Mouse (Mus musculus) neural tube, embryonic 11.5 days (tissue): ENCODE results near the gene Crim1. TPM values are rescaled to one million over a fixed set of nuclear protein-coding genes. Genes with fewer than 3 reads are reported as not detected.
A peak's percentile ranks its signal among the peaks of the same experiment; 100 is the strongest.

Experiments used
- ATAC-seq: fragments of 200-750 bp; cut with Nextera tagmentation; 2 replicates; pipeline ENCODE4 v1.8.0; 2017; ENCODE audit warnings: moderate number of reproducible peaks, mild to moderate bottlenecking, moderate TSS enrichment, moderate library complexity; ENCODE audit not compliant: insufficient read depth, low FRiP score, low TSS enrichment
- DNase-seq: peaks from one replicate; pipeline ENCODE4 v3.0.0-alpha.2; 2015; ENCODE audit warnings: low spot score
- H3K27ac ChIP-seq: fragments of 300-500 bp; sonication (generic); 2 replicates; pipeline ENCODE4 v1.5.1; 2014; ENCODE audit warnings: low read depth, mild to moderate bottlenecking, low read length
- H3K27me3 ChIP-seq: fragments of 300-500 bp; sonication (generic); 2 replicates; pipeline ENCODE4 v1.6.1; 2014; ENCODE audit warnings: mild to moderate bottlenecking, low read length, mixed read lengths; ENCODE audit not compliant: control insufficient read depth, insufficient read depth
- H3K36me3 ChIP-seq: fragments of 300-500 bp; sonication (generic); 2 replicates; pipeline ENCODE4 v1.6.1; 2014; ENCODE audit warnings: mild to moderate bottlenecking, low read length, moderate library complexity, mixed read lengths; ENCODE audit not compliant: control insufficient read depth, insufficient read depth
- H3K4me1 ChIP-seq: fragments of 300-500 bp; sonication (generic); 2 replicates; pipeline ENCODE4 v1.6.1; 2014; ENCODE audit warnings: low read length, mixed read lengths; ENCODE audit not compliant: control insufficient read depth, insufficient read depth
- H3K4me2 ChIP-seq: fragments of 300-500 bp; sonication (generic); 2 replicates; pipeline ENCODE4 v1.6.1; 2014; ENCODE audit warnings: low read depth, mild to moderate bottlenecking, moderate library complexity
- H3K4me3 ChIP-seq: fragments of 300-500 bp; sonication (generic); 2 replicates; pipeline ENCODE4 v1.5.1; 2014; ENCODE audit warnings: low read depth, low read length
- H3K9ac ChIP-seq: fragments of 300-500 bp; sonication (generic); 2 replicates; pipeline ENCODE4 v1.6.1; 2014; ENCODE audit warnings: mild to moderate bottlenecking, low read length
- H3K9me3 ChIP-seq: fragments of 300-500 bp; sonication (generic); 2 replicates; pipeline ENCODE4 v1.6.1; 2016; ENCODE audit warnings: low read length; ENCODE audit not compliant: control insufficient read depth
- WGBS: fragments of 180-500 bp; shearing (Covaris S2); extraction: QIAGEN DNeasy Blood & Tissue Kit; methylation state at CpG from one replicate; pipeline ENCODE4 v1.1.7; 2014; 5-methylcytosine and 5-hydroxymethylcytosine counted together
- polyA plus RNA-seq: library from polyadenylated mRNA; unstranded; fragments of >200 nt; fragmentation: Nextera tagmentation; extraction: Ambion mirVana; gene quantifications from 2 replicates; pipeline ENCODE4 v1.2.1, GENCODE M21; 2014

Crim1 gene
- polyA plus RNA-seq, 1 experiment from 2014 or later, result 5.6 TPM

DNA sequence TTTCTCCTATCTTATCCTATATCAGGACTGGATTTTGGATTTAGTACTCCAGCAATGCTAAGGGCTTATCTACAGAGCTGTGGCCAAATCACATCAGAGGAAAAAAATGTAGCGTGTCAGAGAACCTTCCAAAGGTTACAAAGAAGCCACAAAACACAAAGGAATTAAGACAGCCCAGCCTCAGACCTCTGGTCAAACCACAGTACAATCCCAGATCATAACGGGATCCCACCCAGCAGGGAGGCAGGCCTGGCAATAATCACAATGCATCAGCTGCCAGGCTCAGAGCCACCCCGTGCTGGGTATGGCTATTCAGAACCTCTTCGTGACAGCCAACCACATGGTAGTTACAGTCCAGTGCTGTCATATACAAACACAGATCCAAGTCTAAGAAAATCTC is 201.7 kb downstream of the Crim1 start:
- H3K4me2 ChIP-seq, result no peak overlapping the region
- 66% methylated on average over 4 of the region's 4 CpGs for WGBS
- H3K9me3 ChIP-seq, result no peaks in the 10 kb centered on the region
- ATAC-seq, result no peak
- no peaks in the 10 kb centered on the region for H3K36me3 ChIP-seq
- no peak overlapping the region for H3K4me3 ChIP-seq
- H3K27me3 ChIP-seq, result no peaks in the 10 kb centered on the region
- H3K9ac ChIP-seq, result no peak overlapping the region
- no peaks in the 10 kb centered on the region for H3K4me1 ChIP-seq
- DNase-seq, result no peak
- H3K27ac ChIP-seq, result no peak overlapping the region

DNA sequence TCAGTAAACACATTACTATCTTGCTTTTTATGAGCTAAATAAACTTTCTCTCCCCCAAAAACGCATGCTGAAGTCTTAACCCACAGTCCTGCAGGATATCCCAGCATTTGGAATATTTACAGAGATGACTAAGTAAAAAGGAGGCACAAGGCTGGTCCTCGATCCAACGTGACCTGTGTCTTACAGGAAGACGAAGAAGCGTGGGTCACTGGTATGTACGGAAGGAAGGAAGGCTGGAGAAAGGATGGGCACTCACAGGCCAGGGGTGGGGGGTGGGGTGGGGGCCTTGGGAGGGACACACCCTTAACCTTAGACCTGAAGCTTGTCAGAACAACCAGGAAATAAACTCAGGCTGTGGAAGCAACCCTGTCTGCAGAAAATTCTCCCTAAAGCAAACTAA is 202.1 kb downstream of the Crim1 start:
- H3K4me2 ChIP-seq, result no peak overlapping the region
- no peak overlapping the region for H3K9ac ChIP-seq
- no peak overlapping the region for H3K27ac ChIP-seq
- no peaks in the 10 kb centered on the region for H3K36me3 ChIP-seq
- ATAC-seq (no peak), DNase-seq (no peak)
- WGBS, result 87% methylated on average over 6 of the region's 6 CpGs
- H3K4me1 ChIP-seq, result no peaks in the 10 kb centered on the region
- no peak overlapping the region for H3K4me3 ChIP-seq
- no peaks in the 10 kb centered on the region for H3K27me3 ChIP-seq
- no peaks in the 10 kb centered on the region for H3K9me3 ChIP-seq

DNA sequence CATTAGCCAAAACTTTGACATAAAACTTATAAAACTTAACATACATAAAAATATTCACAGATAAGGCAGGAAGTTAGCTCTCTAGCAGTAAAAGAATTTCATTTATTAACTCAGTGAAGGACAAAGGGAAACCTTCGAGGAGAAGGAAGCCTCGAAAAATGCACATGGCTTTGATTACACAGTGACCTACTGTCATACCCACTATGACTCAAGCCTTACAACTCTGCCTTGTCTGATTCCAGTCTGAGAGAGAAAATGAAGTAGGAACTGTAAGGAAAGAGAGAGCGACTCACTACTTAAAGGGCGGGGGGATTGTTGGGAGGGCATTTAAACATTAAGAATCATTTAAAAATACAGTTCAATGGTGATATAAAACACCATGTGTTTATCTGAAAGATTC is 203.2 kb downstream of the Crim1 start:
- Histone ChIP-seq H3K4me3 (no peak overlapping the region), H3K27ac (no peak overlapping the region), H3K9ac (no peak overlapping the region), H3K4me1 (no peaks in the 10 kb centered on the region), H3K36me3 (no peaks in the 10 kb centered on the region), H3K27me3 (no peaks in the 10 kb centered on the region), H3K4me2 (no peak overlapping the region), H3K9me3 (no peaks in the 10 kb centered on the region)
- WGBS, result 87% methylated on average over 4 of the region's 4 CpGs
- no peak for DNase-seq
- ATAC-seq, result no peak

DNA sequence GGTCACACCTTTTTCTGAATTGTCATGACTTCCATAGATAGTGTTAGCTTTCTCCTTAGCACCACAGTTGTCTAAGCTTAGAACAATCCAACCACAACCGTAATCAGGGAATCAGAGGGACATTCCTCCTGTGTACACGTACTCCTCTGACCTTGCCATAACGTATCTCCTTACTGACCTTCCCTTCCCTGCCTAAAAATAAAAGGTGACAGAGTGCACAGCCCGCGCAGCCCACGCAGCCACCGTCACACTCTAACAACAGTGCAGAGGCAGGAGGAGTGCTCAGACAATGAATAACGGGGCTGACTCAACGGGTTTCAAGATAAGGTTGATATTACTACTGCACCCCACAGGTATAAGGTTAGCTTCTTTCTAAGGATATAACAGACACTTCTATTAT is 203.8 kb downstream of the Crim1 start:
- H3K4me2 ChIP-seq, result no peak overlapping the region
- no peak overlapping the region for H3K4me3 ChIP-seq
- no peak overlapping the region for H3K27ac ChIP-seq
- 92% methylated on average over 9 of the region's 9 CpGs for WGBS
- H3K4me1 ChIP-seq, result no peaks in the 10 kb centered on the region
- no peak for DNase-seq
- no peaks in the 10 kb centered on the region for H3K27me3 ChIP-seq
- no peak for ATAC-seq
- no peaks in the 10 kb centered on the region for H3K36me3 ChIP-seq
- H3K9ac ChIP-seq, result no peak overlapping the region
- no peaks in the 10 kb centered on the region for H3K9me3 ChIP-seq

DNA sequence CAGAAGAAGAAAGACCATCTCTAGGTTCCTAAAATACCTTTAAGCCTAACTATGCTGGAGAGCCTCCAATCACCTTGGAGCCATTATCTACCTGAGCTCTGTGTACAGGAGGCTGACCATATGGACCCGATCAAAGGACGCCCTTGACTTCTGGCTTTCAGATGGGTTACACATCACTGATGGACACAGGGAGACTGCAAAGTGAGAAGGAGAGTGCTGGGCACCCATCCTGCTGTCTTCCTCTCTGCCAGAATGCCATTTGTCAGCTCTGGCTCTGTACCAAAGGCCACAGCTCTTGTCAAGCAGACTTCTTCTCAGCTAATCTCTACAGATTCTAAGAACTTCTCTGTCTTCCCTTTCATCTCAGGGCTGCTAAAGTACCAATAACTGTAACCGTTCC is 205.3 kb downstream of the Crim1 start:
- no peak for DNase-seq
- no peak overlapping the region for H3K27ac ChIP-seq
- 92% methylated on average over 3 of the region's 3 CpGs for WGBS
- H3K9ac ChIP-seq, result no peak overlapping the region
- no peaks in the 10 kb centered on the region for H3K9me3 ChIP-seq
- H3K36me3 ChIP-seq, result no peaks in the 10 kb centered on the region
- no peaks in the 10 kb centered on the region for H3K27me3 ChIP-seq
- no peak overlapping the region for H3K4me3 ChIP-seq
- H3K4me1 ChIP-seq, result no peaks in the 10 kb centered on the region; the same call in 1 of the 2 replicates
- ATAC-seq, result no peak
- no peak overlapping the region for H3K4me2 ChIP-seq

DNA sequence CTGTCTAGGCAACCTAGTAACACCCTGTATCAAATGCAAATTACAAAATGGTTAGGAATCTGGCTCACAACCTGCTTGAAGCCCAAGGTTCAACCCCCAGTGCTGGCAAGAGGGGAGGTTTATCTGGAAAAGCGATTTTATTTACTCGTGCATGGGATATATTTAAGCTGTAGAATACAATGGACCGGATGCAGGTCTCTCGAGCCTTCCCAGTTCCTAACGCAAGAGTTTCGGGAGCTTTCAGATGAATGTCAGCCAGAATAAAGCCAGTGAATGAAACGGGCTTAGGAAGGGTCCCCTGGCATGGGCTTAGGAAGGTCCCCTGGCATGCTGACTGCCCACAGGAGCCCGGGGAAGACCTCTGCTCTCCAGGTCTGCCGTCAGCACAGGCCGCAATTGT is 206.8 kb downstream of the Crim1 start:
- H3K4me3 ChIP-seq, result no peak overlapping the region
- H3K9me3 ChIP-seq, result no peaks in the 10 kb centered on the region
- no peaks in the 10 kb centered on the region for H3K36me3 ChIP-seq
- no peak overlapping the region for H3K4me2 ChIP-seq
- no peaks in the 10 kb centered on the region; the same call in 1 of the 2 replicates for H3K4me1 ChIP-seq
- no peak for DNase-seq
- WGBS, result 92% methylated on average over 10 of the region's 10 CpGs
- H3K27ac ChIP-seq, result no peak overlapping the region
- no peaks in the 10 kb centered on the region for H3K27me3 ChIP-seq
- ATAC-seq, result no peak
- H3K9ac ChIP-seq, result no peak overlapping the region

DNA sequence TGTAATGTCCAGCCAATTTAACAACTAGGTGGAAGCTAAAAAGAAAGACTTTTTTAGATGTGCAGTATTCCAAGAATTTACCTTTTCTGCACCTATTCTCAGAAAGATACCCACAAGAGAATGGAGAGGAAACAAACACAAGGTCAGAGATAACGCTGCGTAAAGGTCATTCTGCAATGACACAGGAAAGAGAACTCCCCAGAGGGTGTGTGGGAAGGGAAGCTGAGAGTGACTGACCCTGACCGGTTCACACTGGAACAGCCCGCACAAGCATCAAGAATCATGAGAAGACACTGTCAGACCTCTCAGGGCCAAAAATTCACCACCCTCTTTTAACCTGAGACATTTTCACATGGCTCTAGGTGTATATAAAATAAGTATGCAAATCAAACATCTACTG is 207.5 kb downstream of the Crim1 start:
- no peaks in the 10 kb centered on the region for H3K27me3 ChIP-seq
- H3K27ac ChIP-seq, result no peak overlapping the region
- no peaks in the 10 kb centered on the region for H3K36me3 ChIP-seq
- DNase-seq (no peak), ATAC-seq (no peak)
- WGBS, result 87% methylated on average over 4 of the region's 4 CpGs
- no peak overlapping the region for H3K4me3 ChIP-seq
- no peaks in the 10 kb centered on the region for H3K9me3 ChIP-seq
- H3K9ac ChIP-seq, result no peak overlapping the region
- no peak overlapping the region for H3K4me2 ChIP-seq
- H3K4me1 ChIP-seq, result no peaks in the 10 kb centered on the region; the same call in 1 of the 2 replicates

DNA sequence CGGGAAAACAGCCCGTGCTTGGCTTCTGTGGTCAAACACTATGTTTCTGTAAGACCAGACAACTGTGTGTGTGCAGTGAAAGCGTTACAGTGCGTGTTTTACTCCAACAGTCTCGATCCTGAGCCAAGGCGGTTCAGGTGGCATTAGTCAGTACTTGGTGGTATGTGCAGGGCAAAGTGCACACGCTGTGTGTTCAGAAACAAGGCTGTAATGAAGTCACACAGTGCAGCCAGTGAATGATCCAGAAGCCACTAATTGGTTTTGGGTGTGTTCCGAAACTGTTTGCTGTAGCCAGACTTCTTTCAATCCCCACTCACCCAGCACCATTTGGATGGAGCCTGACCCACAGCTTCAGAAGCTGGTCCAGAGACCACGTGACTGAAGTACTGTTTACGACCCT is 208.3 kb downstream of the Crim1 start:
- no peaks in the 10 kb centered on the region; the same call in 1 of the 2 replicates for H3K4me1 ChIP-seq
- H3K27ac ChIP-seq, result no peak overlapping the region
- H3K27me3 ChIP-seq, result no peaks in the 10 kb centered on the region
- 84% methylated on average over 10 of the region's 10 CpGs for WGBS
- DNase-seq (no peak), ATAC-seq (no peak)
- no peak overlapping the region for H3K4me2 ChIP-seq
- no peak overlapping the region for H3K9ac ChIP-seq
- H3K36me3 ChIP-seq, result no peaks in the 10 kb centered on the region
- H3K4me3 ChIP-seq, result no peak overlapping the region
- H3K9me3 ChIP-seq, result no peaks in the 10 kb centered on the region

DNA sequence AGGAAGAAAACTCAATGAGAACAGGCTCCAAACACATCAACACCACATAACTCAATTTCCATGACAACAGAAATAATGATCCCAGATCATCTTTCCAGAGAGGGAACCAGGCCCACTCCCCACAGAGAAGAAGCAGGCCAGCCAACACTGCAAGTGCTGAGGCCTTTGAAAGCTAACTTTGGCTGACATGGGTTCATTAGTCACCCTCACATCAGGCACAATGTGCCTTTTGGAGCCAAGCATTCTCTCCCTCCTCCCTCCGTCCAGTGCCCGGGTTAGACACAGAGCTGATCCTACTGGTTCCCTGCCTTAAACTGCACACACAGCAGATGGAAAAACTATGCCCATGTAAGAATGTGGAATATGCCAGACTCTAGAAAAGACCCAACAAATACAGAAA is 209.9 kb downstream of the Crim1 start:
- 35% methylated on average over 2 of the region's 2 CpGs for WGBS

More for the DNA sequence above, 209.9 kb downstream of the Crim1 start:
- H3K4me2 ChIP-seq, result no peak overlapping the region
- H3K36me3 ChIP-seq, result no peaks in the 10 kb centered on the region
- no peak overlapping the region for H3K9ac ChIP-seq
- H3K4me3 ChIP-seq, result no peak overlapping the region
- H3K4me1 ChIP-seq, result no peaks in the 10 kb centered on the region; the same call in 1 of the 2 replicates
- ATAC-seq (no peak), DNase-seq (peak; percentile 57)
- no peaks in the 10 kb centered on the region for H3K27me3 ChIP-seq
- no peaks in the 10 kb centered on the region for H3K9me3 ChIP-seq
- no peak overlapping the region for H3K27ac ChIP-seq
